Mouse (Mus musculus) liver, postnatal 0 days (tissue): ENCODE results near the gene Ddx50.

Experiments used
- CTCF ChIP-seq: sonication (generic); IDR thresholded peaks from 2 replicates; pipeline ENCODE4 v1.5.1; 2016; ENCODE audit warnings: antibody characterized with exemption, low read depth
- EP300 ChIP-seq: IDR thresholded peaks from 2 replicates; pipeline ENCODE4 v1.6.1; 2016; ENCODE audit warnings: antibody characterized with exemption, low read depth, mild to moderate bottlenecking

DNA sequence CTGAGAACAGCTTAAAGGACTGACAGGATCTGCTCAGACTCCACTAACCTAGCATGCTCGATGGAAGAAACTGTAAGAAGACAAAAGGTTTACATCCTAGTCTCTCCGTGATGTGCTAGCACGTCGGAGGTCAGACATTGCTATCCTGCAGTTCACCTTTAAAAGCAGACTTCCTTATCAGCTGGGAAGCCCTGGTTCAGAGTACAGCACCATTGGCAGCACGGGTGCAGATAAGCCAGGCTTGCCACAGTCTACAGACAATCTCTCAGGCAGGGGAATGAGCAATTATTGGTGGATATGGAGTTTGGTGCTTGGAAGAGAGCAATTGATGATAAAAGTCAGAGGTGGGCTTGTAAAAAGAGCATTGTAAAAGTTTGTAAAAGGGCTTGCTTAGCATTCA is 17.0 kb upstream of the Ddx50 start:
- peak; percentile 71 for TF ChIP-seq EP300
- TF ChIP-seq CTCF, result no peak
